Comparison of ENCODE assay signal across 16 mouse cellular contexts in genomic region chr4:26259230-26260029, GRCm38 (mm10).
DNase-seq lines count a peak whose midpoint lies in the region; ATAC-seq and TF ChIP-seq lines count a peak whose summit lies in the region.
"Had no signal": no experiment of that assay in that cellular context is flagged by ENCODE, and none has a peak within 500 bp of the region (broad histone marks: within the 10 kb centered on the region; RNA-seq: fewer than 3 reads in every experiment).

No protein-coding gene starts in this region.

- ATAC-seq in hindbrain, postnatal 0 days, result no peak
- no peak for ATAC-seq in hindbrain, embryonic 13.5 days (ENCODE audit: low FRiP score)
- peak; percentile 23 for ATAC-seq in forebrain, embryonic 16.5 days

- no peak overlapping the region for H3K4me2 ChIP-seq in hindbrain, postnatal 0 days (ENCODE audit: low read depth, low read length)
- H3K4me2 ChIP-seq in hindbrain, embryonic 13.5 days, result no peak overlapping the region
- H3K4me2 ChIP-seq in forebrain, embryonic 16.5 days (ENCODE audit: low read length), result no peak overlapping the region
- H3K4me2 ChIP-seq: heart, embryonic 13.5 days; limb, embryonic 15.5 days; neural tube, embryonic 13.5 days had no signal

- peak; percentile 5 for DNase-seq in adrenal gland, postnatal 10 days
- no peak for DNase-seq in adrenal gland, postnatal 14 days
- peak; percentile 15 for DNase-seq in hindbrain, postnatal 0 days (ENCODE audit: low spot score)
- peak; percentile 83 for DNase-seq in 3T3-L1 (ENCODE audit: low read depth, low spot score)
- DNase-seq in left cerebral cortex, adult 18-20 months (ENCODE audit: low spot score in 2 of 2), result no peak
- no peak for DNase-seq in frontal cortex, postnatal 36 days (ENCODE audit: low spot score in 2 of 2)
- DNase-seq: B cell, adult 2 months; cerebellum, adult 8-10 months; kidney, postnatal 14 days; lung, adult 18-20 months; thymus, postnatal 4 days had no signal

- H3K4me3 ChIP-seq in hindbrain, postnatal 0 days (ENCODE audit: low read length), result no peak overlapping the region
- H3K4me3 ChIP-seq in hindbrain, embryonic 13.5 days, result no peak overlapping the region
- no peak overlapping the region for H3K4me3 ChIP-seq in forebrain, embryonic 16.5 days (replicated peaks; ENCODE audit: low read length)
- H3K4me3 ChIP-seq: heart, embryonic 13.5 days; limb, embryonic 15.5 days; neural tube, embryonic 13.5 days had no signal

- no peaks in the 10 kb centered on the region for H3K4me1 ChIP-seq in hindbrain, postnatal 0 days (ENCODE audit: insufficient read depth, low read length)
- H3K4me1 ChIP-seq in hindbrain, embryonic 13.5 days (replicated peaks), result no peaks in the 10 kb centered on the region; the same call in 1 of the 2 replicates
- H3K4me1 ChIP-seq in forebrain, embryonic 16.5 days (replicated peaks; ENCODE audit: control insufficient read depth, insufficient read depth, low read length), result 0 out of 2 replicates have a peak, but pooled peaks cover 2% of the 10 kb centered on the region
- H3K4me1 ChIP-seq: heart, embryonic 13.5 days; neural tube, embryonic 13.5 days had no signal

- no peak overlapping the region for H3K9ac ChIP-seq in hindbrain, postnatal 0 days (replicated peaks; ENCODE audit: low read length)
- H3K9ac ChIP-seq in hindbrain, embryonic 13.5 days, result no peak overlapping the region
- H3K9ac ChIP-seq in forebrain, embryonic 16.5 days (replicated peaks; ENCODE audit: low read depth, low read length), result no peak overlapping the region
- H3K9ac ChIP-seq: heart, embryonic 13.5 days; limb, embryonic 15.5 days; neural tube, embryonic 13.5 days had no signal

- H3K27ac ChIP-seq in hindbrain, postnatal 0 days, result no peak overlapping the region
- H3K27ac ChIP-seq in hindbrain, embryonic 13.5 days, result no peak overlapping the region
- no peak overlapping the region for H3K27ac ChIP-seq in forebrain, embryonic 16.5 days (ENCODE audit: low read length)
- H3K27ac ChIP-seq: heart, embryonic 13.5 days; limb, embryonic 15.5 days; neural tube, embryonic 13.5 days had no signal

- H3K27me3 ChIP-seq in hindbrain, postnatal 0 days (ENCODE audit: insufficient read depth, low read length), result no peaks in the 10 kb centered on the region
- H3K27me3 ChIP-seq in hindbrain, embryonic 13.5 days, result no peaks in the 10 kb centered on the region
- no peaks in the 10 kb centered on the region for H3K27me3 ChIP-seq in forebrain, embryonic 16.5 days (replicated peaks; ENCODE audit: control insufficient read depth, insufficient read depth, low read length)
- H3K27me3 ChIP-seq: heart, embryonic 13.5 days; limb, embryonic 15.5 days; neural tube, embryonic 13.5 days had no signal

- no peaks in the 10 kb centered on the region for H3K9me3 ChIP-seq in hindbrain, postnatal 0 days (ENCODE audit: low read length)
- no peaks in the 10 kb centered on the region for H3K9me3 ChIP-seq in hindbrain, embryonic 13.5 days
- H3K9me3 ChIP-seq in forebrain, embryonic 16.5 days (ENCODE audit: control insufficient read depth, low read length), result no peaks in the 10 kb centered on the region
- H3K9me3 ChIP-seq: heart, embryonic 13.5 days; limb, embryonic 15.5 days; neural tube, embryonic 13.5 days had no signal

- no peak for TF ChIP-seq CTCF in hindbrain, postnatal 0 days (IDR thresholded peaks at IDR 0.05; ENCODE audit: low read depth)

- 88% methylated on average over 1 of the region's 1 CpGs for WGBS in hindbrain, postnatal 0 days
- WGBS in hindbrain, embryonic 13.5 days, result 82% methylated on average over 1 of the region's 1 CpGs
- WGBS in forebrain, embryonic 16.5 days, result 63% methylated on average over 1 of the region's 1 CpGs

- H3K36me3 ChIP-seq in hindbrain, postnatal 0 days (ENCODE audit: insufficient read depth, low read length), result no peaks in the 10 kb centered on the region
- H3K36me3 ChIP-seq in hindbrain, embryonic 13.5 days, result no peaks in the 10 kb centered on the region
- H3K36me3 ChIP-seq in forebrain, embryonic 16.5 days (ENCODE audit: control insufficient read depth, insufficient read depth), result no peaks in the 10 kb centered on the region
- H3K36me3 ChIP-seq: heart, embryonic 13.5 days; limb, embryonic 15.5 days; neural tube, embryonic 13.5 days had no signal

Comparison
In these comparisons a context has a peak if more than half of its experiments do, and no peak if none do; other contexts are left out.
1. DNase-seq: peak in adrenal gland, postnatal 10 days (single experiment), hindbrain, postnatal 0 days (single experiment) and 3T3-L1 (single experiment); none in adrenal gland, postnatal 14 days (single experiment), left cerebral cortex, adult 18-20 months (0 of 2) and frontal cortex, postnatal 36 days (0 of 2).